Mouse (Mus musculus) embryonic facial prominence, embryonic 10.5 days (tissue): ENCODE measurements around the gene Slc37a1. TPM values are rescaled to one million over a fixed set of nuclear protein-coding genes. Genes with fewer than 3 reads are reported as not detected.
A peak's percentile ranks its signal among the peaks of the same experiment; 100 is the strongest.

Source experiments
- DNase-seq: peaks from one replicate; pipeline ENCODE4 v3.0.0-alpha.2; 2017; ENCODE audit warnings: low spot score
- H3K27ac ChIP-seq: fragments of 300-500 bp; sonication (generic); replicated peaks from 2 replicates; pipeline ENCODE4 v1.5.1; 2016; ENCODE audit warnings: mild to moderate bottlenecking
- H3K27me3 ChIP-seq: fragments of 300-500 bp; sonication (generic); replicated peaks from 2 replicates; pipeline ENCODE4 v1.6.1; 2016; ENCODE audit warnings: low read depth, mild to moderate bottlenecking; ENCODE audit not compliant: poor library complexity, severe bottlenecking
- H3K36me3 ChIP-seq: fragments of 300-500 bp; sonication (generic); replicated peaks from 2 replicates; pipeline ENCODE4 v1.6.1; 2016; ENCODE audit warnings: mild to moderate bottlenecking, moderate library complexity
- H3K4me1 ChIP-seq: fragments of 300-500 bp; sonication (generic); 2 replicates; pipeline ENCODE4 v1.6.1; 2016
- H3K4me3 ChIP-seq: fragments of 300-500 bp; sonication (generic); 2 replicates; pipeline ENCODE4 v1.5.1; 2016; ENCODE audit warnings: mild to moderate bottlenecking, moderate library complexity
- H3K9me3 ChIP-seq: fragments of 300-500 bp; sonication (generic); 2 replicates; pipeline ENCODE4 v1.6.1; 2016; ENCODE audit warnings: mild to moderate bottlenecking
- whole genome bisulfite sequencing: fragments of 180-500 bp; shearing (Covaris S2); methylation state at CpG from one replicate; pipeline ENCODE4 v1.1.7; 2016; 5-methylcytosine and 5-hydroxymethylcytosine counted together
- polyA plus RNA-seq: library from polyadenylated mRNA; unstranded; fragments of >200 nt; fragmentation: Nextera tagmentation; extraction: Ambion mirVana; gene quantifications from 2 replicates; pipeline ENCODE4 v1.2.1, GENCODE M21; 2016

The Slc37a1 gene
- polyA plus RNA-seq, 1 experiment from 2014 or later: 5.3 TPM

- 86% methylated on average over 4 of the region's 4 CpGs for WGBS
- no peaks in the 10 kb centered on the region for H3K9me3 ChIP-seq
- H3K36me3 ChIP-seq: no peaks in the 10 kb centered on the region
- H3K27me3 ChIP-seq: peaks cover 35% of the 10 kb centered on the region
- H3K4me3 ChIP-seq: no peak overlapping the region
- no peak for DNase-seq
- H3K27ac ChIP-seq: no peak overlapping the region
- peaks cover 36% of the 10 kb centered on the region for H3K4me1 ChIP-seq
These were observed 13.4 kb downstream of the Slc37a1 start for GRCm38 (mm10) chr17:31299981-31300380.

GRCm38 (mm10) chr17:31300736-31301135 is 14.1 kb downstream of the Slc37a1 start:
- Histone ChIP-seq H3K36me3 (no peaks in the 10 kb centered on the region), H3K27ac (no peak overlapping the region), H3K27me3 (peaks cover 27% of the 10 kb centered on the region), H3K4me1 (peaks cover 36% of the 10 kb centered on the region), H3K9me3 (no peaks in the 10 kb centered on the region), H3K4me3 (no peak overlapping the region)
- WGBS: 78% methylated on average over 3 of the region's 3 CpGs
- no peak for DNase-seq

- Histone ChIP-seq H3K4me1 (peaks cover 30% of the 10 kb centered on the region), H3K27me3 (peaks cover under 1% of the 10 kb centered on the region; the same call in 1 of the 2 replicates), H3K4me3 (no peak overlapping the region), H3K9me3 (no peaks in the 10 kb centered on the region), H3K27ac (no peak overlapping the region), H3K36me3 (no peaks in the 10 kb centered on the region)
- WGBS: 81% methylated on average over 4 of the region's 4 CpGs
- DNase-seq: no peak
These were observed 16.8 kb downstream of the Slc37a1 start for GRCm38 (mm10) chr17:31303401-31303800.

GRCm38 (mm10) chr17:31304895-31305775 is 18.5 kb downstream of the Slc37a1 start:
- 32% methylated on average over 12 of the region's 12 CpGs for WGBS
- H3K4me3 ChIP-seq: no peak overlapping the region; the same call in 1 of the 2 replicates
- DNase-seq: peak; percentile 36
- no peaks in the 10 kb centered on the region for H3K36me3 ChIP-seq
- no peaks in the 10 kb centered on the region for H3K9me3 ChIP-seq
- peaks cover 46% of the 10 kb centered on the region for H3K4me1 ChIP-seq
- H3K27me3 ChIP-seq: no peaks in the 10 kb centered on the region
- H3K27ac ChIP-seq: peak overlapping the region; percentile 70

- Histone ChIP-seq H3K27me3 (no peaks in the 10 kb centered on the region), H3K36me3 (no peaks in the 10 kb centered on the region), H3K27ac (peak overlapping the region; percentile 70), H3K9me3 (no peaks in the 10 kb centered on the region), H3K4me1 (peaks cover 47% of the 10 kb centered on the region), H3K4me3 (no peak overlapping the region)
- 32% methylated on average over 5 of the region's 5 CpGs for WGBS
- no peak for DNase-seq
These were observed 19.2 kb downstream of the Slc37a1 start for GRCm38 (mm10) chr17:31305776-31306120.

GRCm38 (mm10) chr17:31307756-31308155 is 21.2 kb downstream of the Slc37a1 start:
- Histone ChIP-seq H3K9me3 (no peaks in the 10 kb centered on the region), H3K4me3 (no peak overlapping the region), H3K36me3 (no peaks in the 10 kb centered on the region), H3K4me1 (peaks cover 53% of the 10 kb centered on the region), H3K27me3 (no peaks in the 10 kb centered on the region), H3K27ac (no peak overlapping the region)
- no peak for DNase-seq
- 80% methylated on average over 3 of the region's 3 CpGs for WGBS

- Histone ChIP-seq H3K9me3 (no peaks in the 10 kb centered on the region), H3K4me1 (peaks cover 59% of the 10 kb centered on the region), H3K36me3 (no peaks in the 10 kb centered on the region), H3K27ac (peak overlapping the region; percentile 57; the same call in 1 of the 2 replicates), H3K27me3 (no peaks in the 10 kb centered on the region), H3K4me3 (no peak overlapping the region)
- 93% methylated on average over 7 of the region's 7 CpGs for WGBS
- no peak for DNase-seq
These were observed 21.8 kb downstream of the Slc37a1 start for GRCm38 (mm10) chr17:31308291-31308816.

GRCm38 (mm10) chr17:31309281-31309793 is 22.7 kb downstream of the Slc37a1 start:
- 32% methylated on average over 6 of the region's 6 CpGs for WGBS
- DNase-seq: peak; percentile 71

GRCm38 (mm10) chr17:31311047-31311446 is 24.5 kb downstream of the Slc37a1 start:
- Histone ChIP-seq H3K9me3 (no peaks in the 10 kb centered on the region), H3K27ac (no peak overlapping the region), H3K27me3 (no peaks in the 10 kb centered on the region), H3K4me3 (no peak overlapping the region), H3K4me1 (peaks cover 55% of the 10 kb centered on the region), H3K36me3 (no peaks in the 10 kb centered on the region)
- DNase-seq: no peak
- WGBS: 77% methylated on average over 9 of the region's 9 CpGs

More at GRCm38 (mm10) chr17:31309281-31309793, 22.7 kb downstream of the Slc37a1 start:
- Histone ChIP-seq H3K36me3 (no peaks in the 10 kb centered on the region), H3K27ac (peak overlapping the region; percentile 75), H3K27me3 (no peaks in the 10 kb centered on the region), H3K9me3 (no peaks in the 10 kb centered on the region), H3K4me1 (peaks cover 61% of the 10 kb centered on the region), H3K4me3 (no peak overlapping the region; the same call in 1 of the 2 replicates)

GRCm38 (mm10) chr17:31312648-31313047 is 26.1 kb downstream of the Slc37a1 start:
- no peaks in the 10 kb centered on the region for H3K9me3 ChIP-seq
- H3K4me1 ChIP-seq: peaks cover 53% of the 10 kb centered on the region
- DNase-seq: no peak
- H3K27me3 ChIP-seq: no peaks in the 10 kb centered on the region
- H3K36me3 ChIP-seq: no peaks in the 10 kb centered on the region
- WGBS: 66% methylated on average over 10 of the region's 10 CpGs
- H3K4me3 ChIP-seq: no peak overlapping the region
- no peak overlapping the region for H3K27ac ChIP-seq

- Histone ChIP-seq H3K4me3 (0 out of 2 replicates have a peak overlapping the region, but pooled peaks have one; percentile 12), H3K27me3 (no peaks in the 10 kb centered on the region), H3K4me1 (peaks cover 33% of the 10 kb centered on the region), H3K36me3 (no peaks in the 10 kb centered on the region), H3K27ac (peak overlapping the region; percentile 69), H3K9me3 (no peaks in the 10 kb centered on the region)
- WGBS: 34% methylated on average over 13 of the region's 13 CpGs
- DNase-seq: peak; percentile 32
These were observed 28.6 kb downstream of the Slc37a1 start for GRCm38 (mm10) chr17:31315046-31315792.

- Histone ChIP-seq H3K27me3 (no peaks in the 10 kb centered on the region), H3K27ac (no peak overlapping the region), H3K4me3 (no peak overlapping the region), H3K36me3 (no peaks in the 10 kb centered on the region), H3K4me1 (peaks cover 33% of the 10 kb centered on the region), H3K9me3 (no peaks in the 10 kb centered on the region)
- whole genome bisulfite sequencing: 86% methylated on average over 6 of the region's 6 CpGs
- no peak for DNase-seq
These were observed 29.4 kb downstream of the Slc37a1 start for GRCm38 (mm10) chr17:31315993-31316392.
